Mouse (Mus musculus) kidney, embryonic 16.5 days (tissue): ENCODE data around the gene Epas1. TPM values are rescaled to one million over a fixed set of nuclear protein-coding genes. Genes with fewer than 3 reads are reported as not detected.
A peak's percentile ranks its signal among the peaks of the same experiment; 100 is the strongest.

Experiments
- ATAC-seq: fragments of 200-750 bp; cut with Nextera tagmentation; 2 replicates; pipeline ENCODE4 v1.8.0; 2017; ENCODE audit warnings: moderate TSS enrichment; ENCODE audit not compliant: low FRiP score, low TSS enrichment
- H3K27ac ChIP-seq: fragments of 300-500 bp; sonication (generic); 2 replicates; pipeline ENCODE4 v1.5.1; 2014; ENCODE audit warnings: low read length
- H3K27me3 ChIP-seq: fragments of 300-500 bp; sonication (generic); 2 replicates; pipeline ENCODE4 v1.6.1; 2014; ENCODE audit warnings: low read length, control low read depth, mixed read lengths; ENCODE audit not compliant: insufficient read depth
- H3K36me3 ChIP-seq: fragments of 300-500 bp; sonication (generic); 2 replicates; pipeline ENCODE4 v1.6.1; 2014; ENCODE audit warnings: low read length, control low read depth, mixed read lengths; ENCODE audit not compliant: insufficient read depth
- H3K4me1 ChIP-seq: fragments of 300-500 bp; sonication (generic); 2 replicates; pipeline ENCODE4 v1.6.1; 2014; ENCODE audit warnings: low read length, control low read depth, mixed read lengths; ENCODE audit not compliant: insufficient read depth
- H3K4me2 ChIP-seq: fragments of 300-500 bp; sonication (generic); replicated peaks from 2 replicates; pipeline ENCODE4 v1.6.1; 2014; ENCODE audit warnings: low read depth, low read length
- H3K4me3 ChIP-seq: fragments of 300-500 bp; sonication (generic); 2 replicates; pipeline ENCODE4 v1.5.1; 2014; ENCODE audit warnings: mild to moderate bottlenecking, low read length
- H3K9ac ChIP-seq: fragments of 300-500 bp; sonication (generic); replicated peaks from 2 replicates; pipeline ENCODE4 v1.6.1; 2014; ENCODE audit warnings: low read length
- H3K9me3 ChIP-seq: fragments of 300-500 bp; sonication (generic); 2 replicates; pipeline ENCODE4 v1.6.1; 2016; ENCODE audit warnings: low read length, control low read depth
- WGBS: fragments of 180-500 bp; shearing (Covaris S2); extraction: QIAGEN DNeasy Blood & Tissue Kit; methylation state at CpG from one replicate; pipeline ENCODE4 v1.1.7; 2014; 5-methylcytosine and 5-hydroxymethylcytosine counted together
- polyA plus RNA-seq: library from polyadenylated mRNA; unstranded; fragments of >200 nt; fragmentation: Nextera tagmentation; extraction: Ambion mirVana; gene quantifications from 2 replicates; pipeline ENCODE4 v1.2.1, GENCODE M21; 2015

Epas1 gene
- polyA plus RNA-seq, 1 experiment from 2014 or later, result 10.0 TPM

DNA sequence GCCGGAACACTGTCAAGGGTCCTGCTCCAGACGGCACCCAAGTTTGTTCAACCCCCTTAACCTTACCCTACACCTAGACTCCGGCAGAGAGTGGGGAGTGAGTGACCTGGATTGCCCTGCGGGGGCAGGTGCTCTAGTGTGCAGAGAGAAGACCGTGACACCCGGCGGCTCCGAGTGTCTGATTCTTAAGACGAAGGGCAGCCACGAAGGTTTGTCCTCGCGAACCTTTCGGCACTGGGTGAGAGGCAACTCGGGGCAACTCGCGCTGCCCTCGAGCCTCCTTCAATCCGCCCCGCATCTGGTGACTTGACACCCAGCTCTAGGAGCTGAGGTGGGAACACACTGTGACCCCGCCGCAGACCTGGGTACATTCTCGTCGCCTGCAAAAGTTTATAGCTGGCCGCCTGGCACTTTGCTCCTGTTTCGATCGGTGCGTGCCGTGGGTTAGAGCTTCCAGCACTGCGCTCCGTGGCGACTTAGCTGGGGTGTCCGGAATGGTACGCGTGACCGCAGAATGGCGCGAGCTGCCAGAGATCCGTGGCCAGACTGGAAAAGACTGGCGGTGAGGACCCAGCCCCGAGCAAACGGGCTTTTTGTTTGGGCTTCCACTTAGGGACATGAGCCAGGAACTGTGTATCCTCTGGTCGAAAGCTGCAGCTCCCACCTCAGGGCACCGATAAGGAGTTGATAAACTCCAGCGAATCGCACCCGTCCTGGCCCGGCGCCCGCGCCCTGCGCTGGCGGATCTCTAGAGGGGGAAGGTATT lies 1.5 kb downstream of the Epas1 start:
- Histone ChIP-seq H3K4me1 (peaks cover 14% of the 10 kb centered on the region), H3K4me2 (peak overlapping the region; percentile 98), H3K27ac (no peak overlapping the region), H3K36me3 (no peaks in the 10 kb centered on the region), H3K4me3 (peak overlapping the region; percentile 75), H3K9ac (peak overlapping the region; percentile 68), H3K27me3 (peaks cover 33% of the 10 kb centered on the region), H3K9me3 (no peaks in the 10 kb centered on the region)
- ATAC-seq, result no peak
- WGBS, result under 1% methylated on average over 52 of the region's 52 CpGs

DNA sequence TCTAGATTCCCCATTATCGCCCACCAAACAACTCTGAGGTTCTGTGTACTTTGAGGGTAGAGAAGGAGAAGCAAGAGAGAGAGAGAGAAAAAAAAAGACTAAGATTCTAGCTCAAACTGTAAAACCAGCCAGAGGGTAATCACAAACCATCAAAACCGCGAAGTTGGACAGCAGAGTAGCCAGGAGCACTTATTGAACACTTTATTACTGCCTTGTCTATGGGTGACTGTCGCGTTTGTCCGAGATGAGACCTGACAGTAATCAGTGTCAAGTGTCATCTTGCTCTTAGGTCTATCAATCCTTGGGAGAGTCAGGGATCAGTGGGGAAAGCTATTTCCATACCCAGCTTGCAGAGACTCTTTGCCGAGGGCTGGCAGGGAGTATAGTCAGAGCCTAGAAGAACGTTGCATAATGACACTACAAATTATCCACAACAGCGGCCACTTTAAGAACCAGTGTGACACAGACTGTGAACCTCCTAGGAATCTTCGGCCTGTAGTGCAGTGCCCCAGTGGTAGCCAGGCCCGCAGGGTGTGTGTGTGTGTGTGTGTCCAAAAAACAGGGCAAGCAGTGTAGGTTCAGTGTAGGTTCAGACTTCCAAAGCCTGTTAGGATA lies 2.2 kb downstream of the Epas1 start:
- H3K27me3 ChIP-seq, result peaks cover 33% of the 10 kb centered on the region
- 19% methylated on average over 11 of the region's 11 CpGs for WGBS
- H3K4me1 ChIP-seq, result peaks cover 14% of the 10 kb centered on the region
- ATAC-seq, result no peak
- H3K27ac ChIP-seq, result no peak overlapping the region
- H3K9ac ChIP-seq, result peak overlapping the region; percentile 68
- H3K4me3 ChIP-seq, result peak overlapping the region; percentile 75
- peak overlapping the region; percentile 98 for H3K4me2 ChIP-seq
- H3K9me3 ChIP-seq, result no peaks in the 10 kb centered on the region
- H3K36me3 ChIP-seq, result no peaks in the 10 kb centered on the region

DNA sequence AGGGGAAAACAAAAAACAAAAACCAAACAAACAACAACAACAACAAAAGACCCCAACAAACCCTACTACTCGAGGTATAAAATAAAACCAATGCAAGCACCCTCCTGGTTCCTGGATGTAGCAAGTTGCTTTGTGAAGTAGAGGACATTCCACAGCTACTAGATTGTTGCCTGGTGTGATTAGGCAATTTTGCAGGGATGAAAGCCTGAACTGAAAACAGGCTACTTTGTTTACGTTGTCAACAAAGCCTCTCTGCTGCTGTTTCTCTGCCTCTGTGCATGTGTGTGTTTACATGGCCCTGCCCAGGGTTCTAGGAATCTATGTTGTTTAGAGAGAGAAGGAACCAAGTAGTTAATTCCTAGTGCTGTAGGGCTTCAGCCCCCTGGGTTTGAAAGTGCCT lies 4.1 kb downstream of the Epas1 start:
- Histone ChIP-seq H3K4me3 (no peak overlapping the region), H3K9ac (no peak overlapping the region), H3K36me3 (no peaks in the 10 kb centered on the region), H3K4me1 (peaks cover 13% of the 10 kb centered on the region), H3K27me3 (peaks cover 31% of the 10 kb centered on the region), H3K4me2 (no peak overlapping the region), H3K27ac (no peak overlapping the region), H3K9me3 (no peaks in the 10 kb centered on the region)
- no peak for ATAC-seq
- WGBS, result 53% methylated on average over 2 of the region's 2 CpGs

DNA sequence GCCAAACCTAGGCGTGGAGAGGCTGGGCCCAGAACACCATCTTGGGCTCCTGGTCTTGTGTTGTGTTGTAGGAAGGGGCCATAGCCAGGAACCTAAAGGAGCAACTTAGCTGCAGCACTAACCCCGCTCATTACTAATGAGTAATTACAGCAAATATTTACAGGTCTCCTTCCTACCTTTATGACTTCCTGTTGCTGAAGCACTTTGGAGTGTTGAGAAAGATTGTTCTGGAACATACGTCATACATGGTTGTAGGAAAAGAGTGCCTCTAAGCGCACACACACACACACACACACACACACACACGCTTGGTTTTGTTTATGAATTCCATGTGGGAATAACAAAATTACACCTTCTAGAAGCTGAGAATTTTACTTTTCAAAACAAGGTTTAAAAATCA lies 8.4 kb downstream of the Epas1 start:
- H3K4me1 ChIP-seq, result no peaks in the 10 kb centered on the region
- peaks cover under 1% of the 10 kb centered on the region; the same call in 1 of the 2 replicates for H3K27me3 ChIP-seq
- H3K4me2 ChIP-seq, result no peak overlapping the region
- no peaks in the 10 kb centered on the region for H3K36me3 ChIP-seq
- 77% methylated on average over 5 of the region's 5 CpGs for WGBS
- no peak overlapping the region for H3K27ac ChIP-seq
- no peaks in the 10 kb centered on the region for H3K9me3 ChIP-seq
- no peak for ATAC-seq
- H3K9ac ChIP-seq, result no peak overlapping the region
- H3K4me3 ChIP-seq, result no peak overlapping the region

DNA sequence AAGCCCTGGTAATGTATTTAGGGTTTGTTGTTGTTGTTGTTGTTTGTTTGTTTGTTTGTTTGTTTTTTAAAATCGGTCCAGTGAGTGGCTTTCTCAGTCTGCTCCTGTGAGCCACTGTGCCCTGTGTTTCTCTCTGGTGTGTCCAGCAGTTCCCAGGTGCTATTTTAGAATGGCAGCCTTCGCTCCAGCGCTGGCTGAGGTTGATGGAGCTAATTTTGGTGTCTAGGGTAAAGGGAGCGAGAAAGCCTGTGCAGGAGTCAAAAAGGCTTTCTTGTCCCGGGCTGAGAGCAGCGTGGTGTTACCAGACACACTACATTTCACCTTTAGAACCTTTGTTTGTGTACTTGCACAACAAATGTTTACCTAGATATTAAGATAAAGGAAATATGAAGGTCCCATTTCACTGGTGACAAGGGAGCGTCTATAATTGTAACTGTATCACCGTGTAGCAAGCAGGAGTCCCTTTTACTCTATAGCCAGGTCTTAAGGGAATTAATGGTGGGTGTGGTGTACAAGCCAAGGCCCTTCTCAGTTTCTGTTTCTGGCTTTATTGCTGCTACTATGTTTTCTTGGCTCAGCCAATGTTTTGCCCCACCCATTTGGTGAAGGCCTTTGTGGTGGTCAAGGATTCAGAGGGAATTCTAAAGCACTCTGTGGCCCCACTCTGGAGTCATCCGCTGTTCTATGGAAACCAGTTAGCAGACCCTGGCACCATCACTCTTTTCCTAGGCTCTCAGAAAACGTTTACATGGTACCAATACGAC lies 9.2 kb downstream of the Epas1 start:
- no peak for ATAC-seq
- H3K4me1 ChIP-seq, result no peaks in the 10 kb centered on the region
- 75% methylated on average over 11 of the region's 11 CpGs for WGBS

DNA sequence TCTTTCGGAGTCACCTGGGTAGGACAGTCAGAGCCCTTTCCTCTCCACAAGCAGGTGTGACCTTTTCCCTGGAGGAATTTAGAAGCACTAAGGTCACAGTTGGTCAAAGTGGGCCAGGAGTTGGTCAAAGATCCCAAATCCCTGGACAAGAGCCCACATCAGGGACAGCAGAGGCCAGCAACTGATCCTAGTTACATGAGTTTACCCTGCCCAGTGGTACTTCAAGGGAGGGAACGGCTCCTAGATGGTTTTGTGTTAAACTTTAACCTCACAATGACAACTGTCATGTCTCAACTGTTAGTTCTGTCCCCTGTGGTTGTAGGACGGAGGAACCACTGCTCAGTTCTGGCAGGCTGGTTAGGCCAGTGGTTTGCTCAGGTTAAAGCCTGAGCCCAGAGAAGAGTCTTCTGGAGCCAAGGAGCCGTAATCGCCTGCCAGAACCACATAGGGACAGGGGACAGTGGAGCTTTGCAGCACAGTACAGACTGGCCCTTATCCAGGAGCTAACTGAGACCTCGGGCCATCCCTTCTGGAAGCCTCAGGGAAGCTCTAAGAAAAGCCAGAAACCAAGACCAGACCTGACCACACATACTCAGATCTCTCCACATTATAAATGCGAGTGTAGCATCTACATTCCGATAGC lies 12.4 kb downstream of the Epas1 start:
- no peak for ATAC-seq
- no peak overlapping the region for H3K27ac ChIP-seq
- no peaks in the 10 kb centered on the region for H3K36me3 ChIP-seq
- WGBS, result 86% methylated on average over 8 of the region's 8 CpGs
- H3K9me3 ChIP-seq, result no peaks in the 10 kb centered on the region
- no peak overlapping the region for H3K4me2 ChIP-seq
- peaks cover 10% of the 10 kb centered on the region for H3K4me1 ChIP-seq
- H3K4me3 ChIP-seq, result no peak overlapping the region
- H3K9ac ChIP-seq, result no peak overlapping the region
- no peaks in the 10 kb centered on the region for H3K27me3 ChIP-seq

More for the DNA sequence above, 9.2 kb downstream of the Epas1 start:
- Histone ChIP-seq H3K4me3 (no peak overlapping the region), H3K4me2 (no peak overlapping the region), H3K27me3 (no peaks in the 10 kb centered on the region), H3K9me3 (no peaks in the 10 kb centered on the region), H3K36me3 (no peaks in the 10 kb centered on the region), H3K27ac (no peak overlapping the region), H3K9ac (no peak overlapping the region)

DNA sequence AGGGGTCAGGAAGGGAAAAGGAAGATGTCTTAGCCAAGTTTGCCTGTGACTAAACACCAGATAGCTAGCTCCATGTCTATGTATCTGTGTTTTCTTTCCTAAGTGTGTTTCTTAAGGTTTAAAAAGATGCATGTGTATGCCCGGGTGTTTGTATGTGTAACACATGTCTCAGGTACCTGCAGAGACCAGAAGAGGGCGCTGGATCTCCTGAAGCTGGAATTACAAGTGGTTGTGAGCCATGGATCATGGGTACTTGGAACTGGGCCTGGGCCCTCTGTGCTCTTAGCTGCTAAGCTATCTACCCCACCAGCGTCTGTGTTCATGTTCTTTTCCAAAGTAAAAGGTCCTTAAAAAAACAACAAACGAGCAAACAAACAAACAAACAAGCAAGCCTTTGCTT lies 12.9 kb downstream of the Epas1 start:
- H3K27ac ChIP-seq, result no peak overlapping the region
- H3K4me2 ChIP-seq, result no peak overlapping the region
- H3K9ac ChIP-seq, result no peak overlapping the region
- no peaks in the 10 kb centered on the region for H3K9me3 ChIP-seq
- no peaks in the 10 kb centered on the region for H3K36me3 ChIP-seq
- H3K27me3 ChIP-seq, result no peaks in the 10 kb centered on the region
- peaks cover 10% of the 10 kb centered on the region for H3K4me1 ChIP-seq
- no peak for ATAC-seq
- no peak overlapping the region for H3K4me3 ChIP-seq
- 87% methylated on average over 4 of the region's 4 CpGs for WGBS

DNA sequence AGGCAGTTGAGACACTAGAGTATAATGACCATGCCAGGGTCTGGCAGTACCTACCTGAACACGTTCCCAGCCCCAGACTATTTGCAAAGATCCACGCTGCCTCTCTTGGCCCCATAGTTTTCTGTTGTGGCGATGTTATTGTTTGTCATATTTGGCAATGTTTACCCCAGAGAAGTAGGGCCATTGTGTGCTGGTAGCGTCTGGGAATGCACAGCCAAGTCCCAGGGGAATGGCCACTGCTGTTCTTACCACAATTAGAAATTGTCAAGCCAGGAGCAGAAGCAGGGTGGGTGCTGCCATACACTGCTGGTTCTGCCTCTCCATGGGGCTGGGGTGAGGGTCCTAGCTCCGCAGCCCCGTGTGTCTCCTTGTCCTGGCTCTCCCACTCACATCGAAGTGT lies 15.1 kb downstream of the Epas1 start:
- WGBS, result 82% methylated on average over 7 of the region's 7 CpGs
- no peak overlapping the region for H3K4me2 ChIP-seq
- H3K9me3 ChIP-seq, result no peaks in the 10 kb centered on the region
- H3K27me3 ChIP-seq, result no peaks in the 10 kb centered on the region
- H3K36me3 ChIP-seq, result no peaks in the 10 kb centered on the region
- peaks cover 10% of the 10 kb centered on the region for H3K4me1 ChIP-seq
- H3K4me3 ChIP-seq, result no peak overlapping the region
- H3K9ac ChIP-seq, result no peak overlapping the region
- H3K27ac ChIP-seq, result no peak overlapping the region; the same call in 1 of the 2 replicates
- ATAC-seq, result no peak

DNA sequence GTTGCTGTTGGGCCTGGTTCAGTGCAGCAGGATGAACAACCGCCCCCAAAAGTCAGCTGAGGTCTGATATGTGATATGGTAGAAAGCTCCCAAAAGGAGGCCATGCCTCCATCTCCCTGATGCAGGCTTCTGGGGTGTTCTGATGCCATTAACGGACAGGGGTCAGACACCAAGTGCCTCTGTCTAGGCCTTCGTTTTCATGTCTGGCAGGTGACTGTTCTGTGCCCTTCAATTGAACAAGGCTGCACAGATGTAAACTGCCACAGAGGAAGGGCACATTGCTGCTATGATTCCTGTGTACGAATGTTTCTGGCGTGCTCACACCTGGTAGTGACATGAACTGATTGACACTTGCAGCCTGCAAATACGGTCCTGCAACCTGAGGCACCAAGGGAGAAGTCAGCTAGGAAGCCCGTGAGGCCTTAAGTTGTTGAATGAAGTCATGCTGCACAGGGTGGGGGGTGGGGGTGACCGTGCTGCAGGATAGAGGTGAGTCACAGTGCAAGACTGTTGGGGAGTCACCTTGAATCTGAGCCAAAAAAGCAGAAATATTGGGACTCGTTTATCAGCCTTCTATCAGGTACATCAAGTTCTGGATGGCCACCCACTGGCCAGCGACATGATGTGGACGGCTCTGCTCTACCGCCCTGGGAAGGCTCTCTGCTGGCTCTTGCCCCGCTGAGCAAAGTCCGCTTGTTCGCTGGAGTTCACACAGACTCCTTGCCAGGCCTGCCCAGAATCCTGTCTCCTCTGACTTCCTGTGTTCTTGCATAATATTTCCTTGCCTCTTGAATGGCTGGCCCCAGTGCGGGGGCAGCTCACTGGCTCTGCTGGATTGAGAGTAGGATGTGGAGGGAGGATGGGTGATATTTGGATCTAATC lies 16.1 kb downstream of the Epas1 start:
- Histone ChIP-seq H3K4me1 (peaks cover 10% of the 10 kb centered on the region), H3K27ac (peak overlapping the region; percentile 59; the same call in 1 of the 2 replicates), H3K4me2 (0 out of 2 replicates have a peak overlapping the region, but pooled peaks have one; percentile 7), H3K4me3 (no peak overlapping the region), H3K36me3 (no peaks in the 10 kb centered on the region), H3K27me3 (no peaks in the 10 kb centered on the region), H3K9me3 (no peaks in the 10 kb centered on the region), H3K9ac (no peak overlapping the region)
- ATAC-seq, result peak; percentile 94
- WGBS, result 43% methylated on average over 16 of the region's 16 CpGs
